Mouse (Mus musculus): ENCODE data around the gene Kcna3.

DNA sequence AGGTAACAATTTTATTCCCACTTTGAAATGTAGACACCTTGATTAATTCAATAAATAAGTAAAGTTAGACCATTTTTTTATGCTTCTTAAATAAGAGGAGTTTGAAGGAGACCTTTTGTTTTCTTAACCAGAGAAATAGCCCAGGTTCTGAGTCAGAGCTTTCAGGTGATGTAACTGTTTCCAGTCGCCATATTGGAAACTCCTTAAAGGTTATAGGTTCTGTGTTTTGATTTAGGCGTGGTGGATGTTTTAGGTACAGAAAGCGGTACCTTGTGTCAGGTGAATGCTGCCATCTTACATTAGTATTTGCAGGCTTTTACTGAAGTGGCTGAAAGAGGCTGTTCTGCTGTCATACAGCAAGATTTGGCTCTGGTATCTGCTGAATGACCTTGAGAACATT is 4.4 kb downstream of the Kcna3 start:
- TF ChIP-seq CTCF (IDR thresholded peaks at IDR 0.05; ENCODE audit: insufficient read depth, low read depth, low read length) (no peak), POLR2A (IDR thresholded peaks at IDR 0.05; ENCODE audit: insufficient read depth, low read depth, low read length) (no peak)
